Mouse (Mus musculus): ENCODE results near the gene Timd4. TPM values are rescaled to one million over a fixed set of nuclear protein-coding genes. Genes with fewer than 3 reads are reported as not detected.

The Timd4 gene
- 0.20 and 0.47 TPM in 2 replicates for polyA plus RNA-seq (2012; ENCODE audit: low replicate concordance)

GRCm38 (mm10) chr11:46810511-46810910, at the start of gene Timd4:
Timd4 (plus strand) TSS chr11:46810800.

Other genes starting within 250 kb of the Timd4 start
- gene BC053393, start 239.3 kb upstream of the Timd4 start, polyA plus RNA-seq (2012; ENCODE audit: low replicate concordance), result not detected in 2 replicates
- gene Dppa1, start 181.5 kb upstream of the Timd4 start, polyA plus RNA-seq (2012; ENCODE audit: low replicate concordance), result not detected in 2 replicates
- not detected in 2 replicates for gene Timd2, start 103.7 kb upstream of the Timd4 start, polyA plus RNA-seq (2012; ENCODE audit: low replicate concordance)
- 1.0 and 1.8 TPM in 2 replicates for gene Havcr1, start 75.7 kb upstream of the Timd4 start, polyA plus RNA-seq (2012; ENCODE audit: low replicate concordance)